Mouse (Mus musculus) heart, postnatal 14 days (tissue): ENCODE results near the gene Pitpnm3. TPM values are rescaled to one million over a fixed set of nuclear protein-coding genes. Genes with fewer than 3 reads are reported as not detected.

Experiments used
- DNase-seq, 2 experiments: peaks; one replicate each; pipeline ENCODE4 v3.0.0; 2021 to 2022
- intact Hi-C: fragments of 180-260 bp; cut with DNase I; formaldehyde crosslinking; loops from one replicate; pipeline ENCODE4 v1.15.1; 2025
- total RNA-seq, 2 experiments: library from RNA; stranded (reverse); gene quantifications; 2 replicates each; pipeline ENCODE4 v1.2.3; 2021

Pitpnm3 gene
- total RNA-seq, 2 experiments from 2014 or later, result 1.3 to 1.6 TPM

GRCm38 (mm10) chr11:72029143-72029542 is 106.4 kb downstream of the Pitpnm3 start:
- peak; percentile 43 to 48 for DNase-seq
- intact Hi-C loops, result loop anchor here (10.0 kb wide), 1 partner anchor 174 kb away; no protein-coding TSS in a partner anchor

- intact Hi-C loops, result loop anchor here (10.0 kb wide), 1 partner anchor 173 kb away; no protein-coding TSS in a partner anchor
- DNase-seq, result no peak
Measured at GRCm38 (mm10) chr11:72027836-72028235, 107.7 kb downstream of the Pitpnm3 start.

GRCm38 (mm10) chr11:72026516-72026915 is 109.1 kb downstream of the Pitpnm3 start:
- intact Hi-C loops, result loop anchor here (10.0 kb wide), 1 partner anchor 172 kb away; no protein-coding TSS in a partner anchor

GRCm38 (mm10) chr11:72025843-72026242 is 109.7 kb downstream of the Pitpnm3 start:
- intact Hi-C loops, result loop anchor here (2.0 to 10.0 kb wide), 2 partner anchors 171 to 687 kb away; no protein-coding TSS in a partner anchor
- no peak for DNase-seq

More at GRCm38 (mm10) chr11:72026516-72026915, 109.1 kb downstream of the Pitpnm3 start:
- DNase-seq, result no peak

- intact Hi-C loops, result loop anchor here (2.0 to 10.0 kb wide), 3 partner anchors 169 to 685 kb away; no protein-coding TSS in a partner anchor
- peak; percentile 70 to 80 for DNase-seq
Measured at GRCm38 (mm10) chr11:72024193-72024781, 111.3 kb downstream of the Pitpnm3 start.

- DNase-seq, result peak in 1 of 2 experiments; percentile 18
Measured at GRCm38 (mm10) chr11:72023581-72023980, 112.0 kb downstream of the Pitpnm3 start.

GRCm38 (mm10) chr11:72022827-72023226 is 112.8 kb downstream of the Pitpnm3 start:
- no peak for DNase-seq
- intact Hi-C loops, result loop anchor here (1.0 to 10.0 kb wide), 3 partner anchors 32 to 351 kb away; no protein-coding TSS in a partner anchor

More at GRCm38 (mm10) chr11:72023581-72023980, 112.0 kb downstream of the Pitpnm3 start:
- intact Hi-C loops, result loop anchor here (1.0 to 10.0 kb wide), 3 partner anchors 32 to 351 kb away; no protein-coding TSS in a partner anchor

- no peak for DNase-seq
- intact Hi-C loops, result loop anchor here (5.0 to 10.0 kb wide), 2 partner anchors 166 to 349 kb away; no protein-coding TSS in a partner anchor
Measured at GRCm38 (mm10) chr11:72021015-72021414, 114.6 kb downstream of the Pitpnm3 start.

GRCm38 (mm10) chr11:72017253-72017601 is 118.4 kb downstream of the Pitpnm3 start:
- DNase-seq, result no peak
- intact Hi-C loops, result no loop called here

- intact Hi-C loops, result no loop called here
- DNase-seq, result no peak
Measured at GRCm38 (mm10) chr11:72016518-72017252, 118.9 kb downstream of the Pitpnm3 start.

GRCm38 (mm10) chr11:72014674-72015073 is 120.9 kb downstream of the Pitpnm3 start:
- intact Hi-C loops, result no loop called here
- DNase-seq, result no peak

- intact Hi-C loops, result no loop called here
- DNase-seq, result no peak
Measured at GRCm38 (mm10) chr11:72011955-72012354, 123.6 kb downstream of the Pitpnm3 start.

GRCm38 (mm10) chr11:72010940-72011722 is 124.4 kb downstream of the Pitpnm3 start:
- no peak for DNase-seq
- intact Hi-C loops, result no loop called here

GRCm38 (mm10) chr11:72010367-72010766 is 125.2 kb downstream of the Pitpnm3 start:
- intact Hi-C loops, result no loop called here
- DNase-seq, result no peak

- intact Hi-C loops, result no loop called here
- DNase-seq, result no peak
Measured at GRCm38 (mm10) chr11:72005547-72005946, 130.0 kb downstream of the Pitpnm3 start.

- intact Hi-C loops, result no loop called here
- DNase-seq, result no peak
Measured at GRCm38 (mm10) chr11:72003171-72003570, 132.4 kb downstream of the Pitpnm3 start.

GRCm38 (mm10) chr11:72002138-72002853 is 133.3 kb downstream of the Pitpnm3 start:
- intact Hi-C loops, result no loop called here
- peak; percentile 29 to 48 for DNase-seq

- intact Hi-C loops, result no loop called here
- DNase-seq, result no peak
Measured at GRCm38 (mm10) chr11:72000194-72000593, 135.4 kb downstream of the Pitpnm3 start.
